Comparison of ENCODE assay signal across 11 mouse cellular contexts in the genomic region with DNA sequence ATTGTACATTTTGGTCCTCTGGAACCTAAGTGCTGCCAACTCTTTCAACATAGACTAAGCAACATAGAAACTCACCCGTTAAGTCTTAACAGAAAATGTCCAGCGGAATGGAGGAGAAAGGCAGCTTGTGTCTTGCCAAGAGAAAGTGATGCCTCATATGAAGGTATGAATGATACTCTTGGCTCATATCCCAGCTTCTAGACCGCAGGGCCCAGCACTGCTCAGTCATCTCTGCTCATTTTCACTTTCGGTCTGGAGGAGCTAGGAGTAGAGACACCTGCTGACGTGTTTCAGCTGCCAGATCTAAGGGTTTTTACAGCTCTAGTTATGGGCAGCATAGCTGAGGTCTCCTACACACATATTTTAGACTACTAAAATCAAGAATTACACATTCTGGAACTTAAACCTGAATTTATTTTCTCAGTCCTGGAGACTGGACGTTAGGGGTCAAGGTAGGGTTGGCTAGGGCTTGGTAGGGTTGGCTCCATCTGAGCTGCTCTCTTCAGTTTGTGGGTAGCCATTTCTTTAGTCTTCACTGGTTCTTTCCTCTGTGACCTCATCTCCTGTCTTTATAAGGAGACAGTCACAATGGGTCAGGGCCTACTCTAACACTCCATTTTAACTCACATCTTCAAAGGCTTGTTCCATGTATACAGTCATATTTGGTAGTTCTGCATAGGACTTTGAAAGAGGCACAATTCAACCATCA.
DNase-seq lines count a peak whose midpoint lies in the region; ATAC-seq and TF ChIP-seq lines count a peak whose summit lies in the region.
"Had no signal": no experiment of that assay in that cellular context is flagged by ENCODE, and none has a peak within 500 bp of the region (broad histone marks: within the 10 kb centered on the region; RNA-seq: fewer than 3 reads in every experiment).

No protein-coding gene starts in this region.

- H3K4me1 ChIP-seq in kidney, embryonic 14.5 days (ENCODE audit: control insufficient read depth, insufficient read depth, low read length) = no peaks in the 10 kb centered on the region
- H3K4me1 ChIP-seq in embryonic fibroblast, embryonic 13.5 days (ENCODE audit: control insufficient read depth, insufficient read depth, low read length) = peaks cover 22% of the 10 kb centered on the region
- H3K4me1 ChIP-seq in forebrain, embryonic 15.5 days = no peaks in the 10 kb centered on the region
- H3K4me1 ChIP-seq: embryonic facial prominence, embryonic 12.5 days; hindbrain, embryonic 10.5 days had no signal

- no peak overlapping the region for H3K9ac ChIP-seq in kidney, embryonic 14.5 days (ENCODE audit: low read depth, low read length)
- no peak overlapping the region for H3K9ac ChIP-seq in forebrain, embryonic 15.5 days (replicated peaks)
- H3K9ac ChIP-seq: embryonic facial prominence, embryonic 12.5 days had no signal

- no peak overlapping the region for H3K27ac ChIP-seq in kidney, embryonic 14.5 days (ENCODE audit: low read depth, low read length)
- H3K27ac ChIP-seq in embryonic fibroblast, embryonic 13.5 days (ENCODE audit: insufficient read depth, low read length) = peak overlapping the region; percentile 65
- no peak overlapping the region for H3K27ac ChIP-seq in forebrain, embryonic 15.5 days (replicated peaks)
- H3K27ac ChIP-seq: embryonic facial prominence, embryonic 12.5 days; hindbrain, embryonic 10.5 days; macrophage had no signal

- TF ChIP-seq POLR2A in embryonic fibroblast, embryonic 13.5 days (IDR thresholded peaks at IDR 0.05; ENCODE audit: low read depth, low read length) = no peak

- 50% methylated on average over 6 of the region's 6 CpGs for WGBS in kidney, embryonic 14.5 days
- WGBS in forebrain, embryonic 15.5 days = 57% methylated on average over 6 of the region's 6 CpGs

- DNase-seq in kidney, adult 11 months = no peak
- no peak for DNase-seq in left cerebral cortex, adult 11 months (ENCODE audit: low spot score)
- DNase-seq in cerebellum, adult 11 months = no peak

- no peaks in the 10 kb centered on the region for H3K36me3 ChIP-seq in kidney, embryonic 14.5 days (ENCODE audit: control insufficient read depth, insufficient read depth, low read length)
- no peaks in the 10 kb centered on the region for H3K36me3 ChIP-seq in forebrain, embryonic 15.5 days
- H3K36me3 ChIP-seq: embryonic facial prominence, embryonic 12.5 days; hindbrain, embryonic 10.5 days had no signal

- no peak overlapping the region for H3K4me3 ChIP-seq in kidney, embryonic 14.5 days (ENCODE audit: low read length)
- H3K4me3 ChIP-seq in embryonic fibroblast, embryonic 13.5 days (ENCODE audit: insufficient read depth, low read length) = no peak overlapping the region
- no peak overlapping the region for H3K4me3 ChIP-seq in forebrain, embryonic 15.5 days
- H3K4me3 ChIP-seq: embryonic facial prominence, embryonic 12.5 days; hindbrain, embryonic 10.5 days had no signal

- no peak overlapping the region for H3K4me2 ChIP-seq in kidney, embryonic 14.5 days (replicated peaks; ENCODE audit: low read depth, low read length)
- H3K4me2 ChIP-seq in forebrain, embryonic 15.5 days (replicated peaks) = no peak overlapping the region
- H3K4me2 ChIP-seq: embryonic facial prominence, embryonic 12.5 days had no signal

- peak; percentile 67; the same call in 1 of the 2 replicates for ATAC-seq in kidney, embryonic 14.5 days (ENCODE audit: low FRiP score, low TSS enrichment)
- ATAC-seq in CD4-positive, CD25-positive, alpha-beta regulatory T cell, adult 4 months = peak; percentile 98
- ATAC-seq in neutrophil, adult 5-6 weeks (ENCODE audit: extremely low read depth, insufficient number of reproducible peaks, low FRiP score, poor library complexity, severe bottlenecking) = peak; percentile 82
- no peak for ATAC-seq in forebrain, embryonic 15.5 days (replicated peaks)

- no peak for TF ChIP-seq CTCF in embryonic fibroblast, embryonic 13.5 days (IDR thresholded peaks at IDR 0.05; ENCODE audit: borderline replicate concordance, insufficient read depth, low read length)

- no peaks in the 10 kb centered on the region for H3K9me3 ChIP-seq in kidney, embryonic 14.5 days (ENCODE audit: control insufficient read depth, low read length)
- H3K9me3 ChIP-seq in forebrain, embryonic 15.5 days = no peaks in the 10 kb centered on the region
- H3K9me3 ChIP-seq: embryonic facial prominence, embryonic 12.5 days; hindbrain, embryonic 10.5 days had no signal

- H3K27me3 ChIP-seq in kidney, embryonic 14.5 days (ENCODE audit: control insufficient read depth, insufficient read depth, low read length) = no peaks in the 10 kb centered on the region
- no peaks in the 10 kb centered on the region for H3K27me3 ChIP-seq in forebrain, embryonic 15.5 days
- H3K27me3 ChIP-seq: embryonic facial prominence, embryonic 12.5 days had no signal
